ENCODE assay signal across 9 mouse cellular contexts in genomic region chr17:84368213-84369014, GRCm38 (mm10).
A peak's percentile ranks its signal among the peaks of the same experiment; 100 is the strongest.
DNase-seq lines count a peak whose midpoint lies in the region; ATAC-seq lines count a peak whose summit lies in the region.
"Had no signal": no experiment of that assay in that cellular context is flagged by ENCODE, and none has a peak within 500 bp of the region (broad histone marks: within the 10 kb centered on the region; RNA-seq: fewer than 3 reads in every experiment).

No protein-coding gene starts in this region.

- no peak for DNase-seq in forebrain, embryonic 10.5 days (ENCODE audit: extremely low spot score, low spot score)
- no peak for DNase-seq in forebrain, embryonic 11.5 days (ENCODE audit: low spot score)
- no peak for DNase-seq in neural tube, embryonic 10.5 days (ENCODE audit: extremely low spot score, low spot score)
- no peak for DNase-seq in frontal cortex, postnatal 36 days (ENCODE audit: low spot score in 2 of 2)

- no peak overlapping the region for H3K4me3 ChIP-seq in forebrain, embryonic 10.5 days
- no peak overlapping the region for H3K4me3 ChIP-seq in forebrain, embryonic 11.5 days (ENCODE audit: low read depth, low read length)
- H3K4me3 ChIP-seq in neural tube, embryonic 13.5 days, result no peak overlapping the region
- no peak overlapping the region for H3K4me3 ChIP-seq in kidney, embryonic 14.5 days (ENCODE audit: low read length)
- no peak overlapping the region for H3K4me3 ChIP-seq in stomach, embryonic 16.5 days (replicated peaks; ENCODE audit: low read length)
- H3K4me3 ChIP-seq: neural tube, embryonic 12.5 days had no signal

- H3K27me3 ChIP-seq in forebrain, embryonic 10.5 days (ENCODE audit: poor library complexity, severe bottlenecking), result no peaks in the 10 kb centered on the region
- H3K27me3 ChIP-seq in forebrain, embryonic 11.5 days (ENCODE audit: control insufficient read depth, insufficient read depth, low read length), result no peaks in the 10 kb centered on the region
- no peaks in the 10 kb centered on the region for H3K27me3 ChIP-seq in neural tube, embryonic 13.5 days
- no peaks in the 10 kb centered on the region for H3K27me3 ChIP-seq in kidney, embryonic 14.5 days (ENCODE audit: control insufficient read depth, insufficient read depth, low read length)
- H3K27me3 ChIP-seq in stomach, embryonic 16.5 days (ENCODE audit: control insufficient read depth, insufficient read depth, low read length), result no peaks in the 10 kb centered on the region
- H3K27me3 ChIP-seq: neural tube, embryonic 12.5 days had no signal

- H3K9ac ChIP-seq in forebrain, embryonic 11.5 days (ENCODE audit: low read length), result no peak overlapping the region
- H3K9ac ChIP-seq in neural tube, embryonic 13.5 days, result no peak overlapping the region
- H3K9ac ChIP-seq in kidney, embryonic 14.5 days (ENCODE audit: low read depth, low read length), result no peak overlapping the region
- peak overlapping the region; percentile 42 for H3K9ac ChIP-seq in stomach, embryonic 16.5 days (ENCODE audit: low read length)
- H3K9ac ChIP-seq: neural tube, embryonic 12.5 days had no signal

- no peaks in the 10 kb centered on the region for H3K9me3 ChIP-seq in forebrain, embryonic 10.5 days
- no peaks in the 10 kb centered on the region for H3K9me3 ChIP-seq in forebrain, embryonic 11.5 days (ENCODE audit: control insufficient read depth, low read length)
- no peaks in the 10 kb centered on the region for H3K9me3 ChIP-seq in neural tube, embryonic 13.5 days
- H3K9me3 ChIP-seq in kidney, embryonic 14.5 days (ENCODE audit: control insufficient read depth, low read length), result no peaks in the 10 kb centered on the region
- no peaks in the 10 kb centered on the region for H3K9me3 ChIP-seq in stomach, embryonic 16.5 days (replicated peaks; ENCODE audit: control insufficient read depth, low read length)
- H3K9me3 ChIP-seq: neural tube, embryonic 12.5 days had no signal

- 84% methylated on average over 11 of the region's 11 CpGs for WGBS in forebrain, embryonic 10.5 days
- WGBS in forebrain, embryonic 11.5 days, result 84% methylated on average over 11 of the region's 11 CpGs
- WGBS in neural tube, embryonic 13.5 days, result 73% methylated on average over 11 of the region's 11 CpGs
- WGBS in kidney, embryonic 14.5 days, result 26% methylated on average over 11 of the region's 11 CpGs
- WGBS in stomach, embryonic 16.5 days, result 53% methylated on average over 11 of the region's 11 CpGs

- no peak for ATAC-seq in forebrain, embryonic 11.5 days (replicated peaks; ENCODE audit: low FRiP score)
- ATAC-seq in neural tube, embryonic 13.5 days (ENCODE audit: low read depth), result no peak
- ATAC-seq in kidney, embryonic 14.5 days (ENCODE audit: low FRiP score, low TSS enrichment), result peak; percentile 91
- no peak for ATAC-seq in stomach, embryonic 16.5 days (ENCODE audit: insufficient read depth, low FRiP score)
- ATAC-seq in monocyte, adult 5-6 weeks (replicated peaks; ENCODE audit: insufficient number of reproducible peaks, low FRiP score, low TSS enrichment, poor library complexity, severe bottlenecking), result no peak

- H3K36me3 ChIP-seq in forebrain, embryonic 10.5 days (replicated peaks), result peaks cover 9% of the 10 kb centered on the region; the same call in 1 of the 2 replicates
- no peaks in the 10 kb centered on the region for H3K36me3 ChIP-seq in forebrain, embryonic 11.5 days (ENCODE audit: control insufficient read depth, insufficient read depth, low read length)
- no peaks in the 10 kb centered on the region for H3K36me3 ChIP-seq in neural tube, embryonic 13.5 days
- peaks cover 7% of the 10 kb centered on the region for H3K36me3 ChIP-seq in kidney, embryonic 14.5 days (ENCODE audit: control insufficient read depth, insufficient read depth, low read length)
- no peaks in the 10 kb centered on the region; the same call in 1 of the 2 replicates for H3K36me3 ChIP-seq in stomach, embryonic 16.5 days (ENCODE audit: control insufficient read depth, insufficient read depth, low read length)
- H3K36me3 ChIP-seq: neural tube, embryonic 12.5 days had no signal

- peak overlapping the region; percentile 49; the same call in 1 of the 2 replicates for H3K27ac ChIP-seq in forebrain, embryonic 10.5 days
- H3K27ac ChIP-seq in forebrain, embryonic 11.5 days (ENCODE audit: low read depth, low read length), result no peak overlapping the region
- H3K27ac ChIP-seq in neural tube, embryonic 13.5 days (replicated peaks), result peak overlapping the region; percentile 25
- H3K27ac ChIP-seq in kidney, embryonic 14.5 days (ENCODE audit: low read depth, low read length), result peak overlapping the region; percentile 89
- peak overlapping the region; percentile 80 for H3K27ac ChIP-seq in stomach, embryonic 16.5 days (ENCODE audit: low read length)
- H3K27ac ChIP-seq: neural tube, embryonic 12.5 days had no signal

- H3K4me2 ChIP-seq in forebrain, embryonic 11.5 days (ENCODE audit: low read depth, low read length, severe bottlenecking), result no peak overlapping the region
- no peak overlapping the region for H3K4me2 ChIP-seq in neural tube, embryonic 13.5 days
- no peak overlapping the region for H3K4me2 ChIP-seq in kidney, embryonic 14.5 days (replicated peaks; ENCODE audit: low read depth, low read length)
- no peak overlapping the region for H3K4me2 ChIP-seq in stomach, embryonic 16.5 days (ENCODE audit: low read depth, low read length)
- H3K4me2 ChIP-seq: neural tube, embryonic 12.5 days had no signal

- peaks cover 59% of the 10 kb centered on the region for H3K4me1 ChIP-seq in forebrain, embryonic 10.5 days
- H3K4me1 ChIP-seq in forebrain, embryonic 11.5 days (replicated peaks; ENCODE audit: control insufficient read depth, insufficient read depth, low read length), result peaks cover 14% of the 10 kb centered on the region
- peaks cover 56% of the 10 kb centered on the region for H3K4me1 ChIP-seq in neural tube, embryonic 13.5 days (replicated peaks)
- H3K4me1 ChIP-seq in kidney, embryonic 14.5 days (ENCODE audit: control insufficient read depth, insufficient read depth, low read length), result peaks cover 63% of the 10 kb centered on the region
- H3K4me1 ChIP-seq in stomach, embryonic 16.5 days (ENCODE audit: control insufficient read depth, insufficient read depth, low read length), result peaks cover 58% of the 10 kb centered on the region
